Mouse (Mus musculus): ENCODE measurements around the gene Masp2. TPM values are rescaled to one million over a fixed set of nuclear protein-coding genes. Genes with fewer than 3 reads are reported as not detected.
A peak's percentile ranks its signal among the peaks of the same experiment; 100 is the strongest.

The Masp2 gene
- polyA plus RNA-seq, 1 experiment from 2014 or later: 0.36 TPM

GRCm38 (mm10) chr4:148580765-148581164, 21.6 kb upstream of the Masp2 start:
- ATAC-seq (replicated peaks; ENCODE audit: low FRiP score): no peak
- Histone ChIP-seq H3K27ac (ENCODE audit: low read depth, low read length) (no peak overlapping the region), H3K9me3 (ENCODE audit: control insufficient read depth, low read length) (no peaks in the 10 kb centered on the region), H3K4me1 (replicated peaks; ENCODE audit: control insufficient read depth, insufficient read depth, low read length) (no peaks in the 10 kb centered on the region), H3K27me3 (ENCODE audit: control insufficient read depth, insufficient read depth, low read length) (no peaks in the 10 kb centered on the region), H3K36me3 (ENCODE audit: control insufficient read depth, insufficient read depth, low read length) (peaks cover 5% of the 10 kb centered on the region; the same call in 1 of the 2 replicates), H3K4me3 (ENCODE audit: low read depth, low read length) (no peak overlapping the region), H3K9ac (ENCODE audit: low read length) (no peak overlapping the region), H3K4me2 (ENCODE audit: low read depth, low read length, severe bottlenecking) (no peak overlapping the region)
- no peak for DNase-seq (ENCODE audit: low spot score)
- 94% methylated on average over 9 of the region's 9 CpGs for WGBS

GRCm38 (mm10) chr4:148581422-148581821, 20.9 kb upstream of the Masp2 start:
- Histone ChIP-seq H3K4me1 (replicated peaks; ENCODE audit: control insufficient read depth, insufficient read depth, low read length) (no peaks in the 10 kb centered on the region), H3K9me3 (ENCODE audit: control insufficient read depth, low read length) (no peaks in the 10 kb centered on the region), H3K9ac (ENCODE audit: low read length) (no peak overlapping the region), H3K27me3 (ENCODE audit: control insufficient read depth, insufficient read depth, low read length) (no peaks in the 10 kb centered on the region), H3K27ac (ENCODE audit: low read depth, low read length) (no peak overlapping the region), H3K4me2 (ENCODE audit: low read depth, low read length, severe bottlenecking) (no peak overlapping the region), H3K4me3 (ENCODE audit: low read depth, low read length) (no peak overlapping the region), H3K36me3 (ENCODE audit: control insufficient read depth, insufficient read depth, low read length) (peaks cover 5% of the 10 kb centered on the region; the same call in 1 of the 2 replicates)
- ATAC-seq (replicated peaks; ENCODE audit: low FRiP score) (no peak), DNase-seq (ENCODE audit: low spot score) (no peak)
- WGBS: 94% methylated on average over 5 of the region's 5 CpGs

GRCm38 (mm10) chr4:148583257-148583656, 19.1 kb upstream of the Masp2 start:
- no peak overlapping the region for H3K27ac ChIP-seq (ENCODE audit: low read depth, low read length)
- DNase-seq (ENCODE audit: low spot score) (no peak), ATAC-seq (replicated peaks; ENCODE audit: low FRiP score) (no peak)
- H3K9me3 ChIP-seq (ENCODE audit: control insufficient read depth, low read length): no peaks in the 10 kb centered on the region
- no peak overlapping the region for H3K4me2 ChIP-seq (ENCODE audit: low read depth, low read length, severe bottlenecking)
- H3K9ac ChIP-seq (ENCODE audit: low read length): no peak overlapping the region
- no peak overlapping the region for H3K4me3 ChIP-seq (ENCODE audit: low read depth, low read length)
- H3K27me3 ChIP-seq (ENCODE audit: control insufficient read depth, insufficient read depth, low read length): no peaks in the 10 kb centered on the region
- WGBS: 85% methylated on average over 4 of the region's 4 CpGs
- no peaks in the 10 kb centered on the region for H3K4me1 ChIP-seq (replicated peaks; ENCODE audit: control insufficient read depth, insufficient read depth, low read length)
- peaks cover 3% of the 10 kb centered on the region; the same call in 1 of the 2 replicates for H3K36me3 ChIP-seq (ENCODE audit: control insufficient read depth, insufficient read depth, low read length)

GRCm38 (mm10) chr4:148586648-148587047, 15.7 kb upstream of the Masp2 start:
- ATAC-seq (replicated peaks; ENCODE audit: low FRiP score): no peak
- DNase-seq (ENCODE audit: low spot score): no peak
- H3K4me1 ChIP-seq (replicated peaks; ENCODE audit: control insufficient read depth, insufficient read depth, low read length): peaks cover 2% of the 10 kb centered on the region; the same call in 1 of the 2 replicates
- no peaks in the 10 kb centered on the region for H3K27me3 ChIP-seq (ENCODE audit: control insufficient read depth, insufficient read depth, low read length)
- no peak overlapping the region for H3K9ac ChIP-seq (ENCODE audit: low read length)
- H3K36me3 ChIP-seq (ENCODE audit: control insufficient read depth, insufficient read depth, low read length): no peaks in the 10 kb centered on the region; the same call in 1 of the 2 replicates
- no peaks in the 10 kb centered on the region for H3K9me3 ChIP-seq (ENCODE audit: control insufficient read depth, low read length)
- H3K27ac ChIP-seq (ENCODE audit: low read depth, low read length): no peak overlapping the region
- H3K4me3 ChIP-seq (ENCODE audit: low read depth, low read length): no peak overlapping the region
- no peak overlapping the region for H3K4me2 ChIP-seq (ENCODE audit: low read depth, low read length, severe bottlenecking)
- 90% methylated on average over 9 of the region's 9 CpGs for WGBS

- Histone ChIP-seq H3K36me3 (ENCODE audit: control insufficient read depth, insufficient read depth, low read length) (no peaks in the 10 kb centered on the region; the same call in 1 of the 2 replicates), H3K4me2 (ENCODE audit: low read depth, low read length, severe bottlenecking) (no peak overlapping the region), H3K4me1 (replicated peaks; ENCODE audit: control insufficient read depth, insufficient read depth, low read length) (peaks cover 6% of the 10 kb centered on the region), H3K4me3 (ENCODE audit: low read depth, low read length) (no peak overlapping the region), H3K27me3 (ENCODE audit: control insufficient read depth, insufficient read depth, low read length) (no peaks in the 10 kb centered on the region), H3K9ac (ENCODE audit: low read length) (no peak overlapping the region), H3K27ac (ENCODE audit: low read depth, low read length) (no peak overlapping the region), H3K9me3 (ENCODE audit: control insufficient read depth, low read length) (no peaks in the 10 kb centered on the region)
- ATAC-seq (replicated peaks; ENCODE audit: low FRiP score) (no peak), DNase-seq (ENCODE audit: low spot score) (no peak)
- WGBS: 86% methylated on average over 9 of the region's 9 CpGs
Measured at GRCm38 (mm10) chr4:148588793-148589192, 13.6 kb upstream of the Masp2 start.

- 77% methylated on average over 8 of the region's 8 CpGs for WGBS
- no peak overlapping the region for H3K4me2 ChIP-seq (ENCODE audit: low read depth, low read length, severe bottlenecking)
- H3K27ac ChIP-seq (ENCODE audit: low read depth, low read length): no peak overlapping the region
- ATAC-seq (replicated peaks; ENCODE audit: low FRiP score): no peak
- no peak overlapping the region for H3K4me3 ChIP-seq (ENCODE audit: low read depth, low read length)
- DNase-seq (ENCODE audit: low spot score): no peak
- H3K36me3 ChIP-seq (ENCODE audit: control insufficient read depth, insufficient read depth, low read length): peaks cover 2% of the 10 kb centered on the region
- no peaks in the 10 kb centered on the region for H3K27me3 ChIP-seq (ENCODE audit: control insufficient read depth, insufficient read depth, low read length)
- H3K9ac ChIP-seq (ENCODE audit: low read length): no peak overlapping the region
- H3K4me1 ChIP-seq (replicated peaks; ENCODE audit: control insufficient read depth, insufficient read depth, low read length): peaks cover 6% of the 10 kb centered on the region
- no peaks in the 10 kb centered on the region for H3K9me3 ChIP-seq (ENCODE audit: control insufficient read depth, low read length)
Measured at GRCm38 (mm10) chr4:148589565-148589964, 12.8 kb upstream of the Masp2 start.

- ATAC-seq (replicated peaks; ENCODE audit: low FRiP score) (no peak), DNase-seq (ENCODE audit: low spot score) (no peak)
- Histone ChIP-seq H3K4me3 (ENCODE audit: low read depth, low read length) (peak overlapping the region; percentile 71), H3K4me1 (replicated peaks; ENCODE audit: control insufficient read depth, insufficient read depth, low read length) (peaks cover 9% of the 10 kb centered on the region), H3K27me3 (ENCODE audit: control insufficient read depth, insufficient read depth, low read length) (no peaks in the 10 kb centered on the region), H3K9ac (ENCODE audit: low read length) (peak overlapping the region; percentile 21), H3K4me2 (ENCODE audit: low read depth, low read length, severe bottlenecking) (peak overlapping the region; percentile 62), H3K36me3 (ENCODE audit: control insufficient read depth, insufficient read depth, low read length) (peaks cover 8% of the 10 kb centered on the region), H3K9me3 (ENCODE audit: control insufficient read depth, low read length) (no peaks in the 10 kb centered on the region), H3K27ac (ENCODE audit: low read depth, low read length) (peak overlapping the region; percentile 54)
- 11% methylated on average over 18 of the region's 18 CpGs for WGBS
Measured at GRCm38 (mm10) chr4:148590421-148591170, 11.8 kb upstream of the Masp2 start.

GRCm38 (mm10) chr4:148591171-148591630, 11.2 kb upstream of the Masp2 start, which contains the start of gene Srm:
Srm (plus strand) TSS chr4:148591503.
- ATAC-seq (replicated peaks; ENCODE audit: low FRiP score) (peak; percentile 100), DNase-seq (ENCODE audit: low spot score) (peak; percentile 98)
- peaks cover 9% of the 10 kb centered on the region for H3K4me1 ChIP-seq (replicated peaks; ENCODE audit: control insufficient read depth, insufficient read depth, low read length)
- WGBS: under 1% methylated on average over 49 of the region's 50 CpGs
- no peaks in the 10 kb centered on the region for H3K9me3 ChIP-seq (ENCODE audit: control insufficient read depth, low read length)
- peak within 1 kb of the TSS; percentile 79 for H3K9ac ChIP-seq (ENCODE audit: low read length)
- peak within 1 kb of the TSS; percentile 62 for H3K4me2 ChIP-seq (ENCODE audit: low read depth, low read length, severe bottlenecking)
- H3K36me3 ChIP-seq (ENCODE audit: control insufficient read depth, insufficient read depth, low read length): peaks cover 8% of the 10 kb centered on the region
- H3K27me3 ChIP-seq (ENCODE audit: control insufficient read depth, insufficient read depth, low read length): no peaks in the 10 kb centered on the region
- peak within 1 kb of the TSS; percentile 71 for H3K4me3 ChIP-seq (ENCODE audit: low read depth, low read length)
- peak within 1 kb of the TSS; percentile 54 for H3K27ac ChIP-seq (ENCODE audit: low read depth, low read length)
